ENCODE assay signal across 28 mouse cellular contexts in the genomic region with DNA sequence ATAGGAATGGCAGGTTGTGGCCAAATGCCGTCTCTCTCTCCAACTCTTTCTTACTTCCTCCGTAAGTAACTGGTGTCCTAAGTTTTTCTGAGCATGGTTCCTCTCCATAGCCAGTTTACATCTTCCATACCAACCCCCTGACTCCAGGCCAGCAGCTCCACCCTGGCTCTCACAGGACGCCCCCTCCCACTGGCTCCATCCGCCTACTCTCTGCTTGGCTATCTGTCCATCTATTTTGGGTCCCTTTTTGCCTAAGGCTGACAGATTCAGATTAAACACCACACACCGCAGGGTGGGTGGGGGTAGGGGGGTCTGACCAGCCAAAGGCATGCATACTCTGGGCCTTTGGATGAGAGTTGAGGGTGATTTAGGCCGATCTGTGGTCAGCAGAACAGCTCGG. TPM values are rescaled to one million over a fixed set of nuclear protein-coding genes. Genes with fewer than 3 reads are reported as not detected.
DNase-seq lines count a peak whose midpoint lies in the region; ATAC-seq and TF ChIP-seq lines count a peak whose summit lies in the region.
"Had no signal": no experiment of that assay in that cellular context is flagged by ENCODE, and none has a peak within 500 bp of the region (broad histone marks: within the 10 kb centered on the region; RNA-seq: fewer than 3 reads in every experiment).

No protein-coding gene starts in this region.

- H3K4me2 ChIP-seq in forebrain, embryonic 16.5 days (ENCODE audit: low read length), result no peak overlapping the region
- peak overlapping the region; percentile 9; the same call in 1 of the 2 replicates for H3K4me2 ChIP-seq in heart, embryonic 13.5 days
- H3K4me2 ChIP-seq in intestine, embryonic 16.5 days (ENCODE audit: low read depth, low read length), result no peak overlapping the region
- H3K4me2 ChIP-seq: hindbrain, embryonic 15.5 days; liver, embryonic 12.5 days; midbrain, embryonic 15.5 days; neural tube, embryonic 15.5 days had no signal

- H3K4me3 ChIP-seq in forebrain, embryonic 10.5 days, result no peak overlapping the region
- H3K4me3 ChIP-seq in forebrain, embryonic 16.5 days (replicated peaks; ENCODE audit: low read length), result no peak overlapping the region
- H3K4me3 ChIP-seq in heart, embryonic 13.5 days, result no peak overlapping the region
- H3K4me3 ChIP-seq in heart, adult 2 months, result no peak overlapping the region
- no peak overlapping the region for H3K4me3 ChIP-seq in left cerebral cortex, adult 2 months
- H3K4me3 ChIP-seq in intestine, embryonic 16.5 days (ENCODE audit: low read length), result no peak overlapping the region
- H3K4me3 ChIP-seq: hindbrain, embryonic 10.5 days; hindbrain, embryonic 15.5 days; layer of hippocampus, adult 2 months; liver, embryonic 12.5 days; midbrain, embryonic 15.5 days; neural tube, embryonic 15.5 days had no signal

- ATAC-seq in forebrain, embryonic 16.5 days, result no peak
- no peak for ATAC-seq in heart, embryonic 13.5 days (ENCODE audit: extremely low read depth, insufficient number of reproducible peaks, low FRiP score, low TSS enrichment)
- no peak for ATAC-seq in intestine, embryonic 16.5 days
- ATAC-seq: activated CD4-positive, CD25-positive, alpha-beta regulatory T cell, adult 4 months; forebrain, postnatal 0 days; inflammation-experienced regulatory T-cells, adult 6 months; liver, embryonic 12.5 days; liver, postnatal 0 days; lung, postnatal 0 days; midbrain, embryonic 15.5 days had no signal

- no peaks in the 10 kb centered on the region for H3K79me2 ChIP-seq in heart, adult 2 months (replicated peaks; ENCODE audit: control insufficient read depth, insufficient read depth, low read length)

- 47% methylated on average over 7 of the region's 7 CpGs for WGBS in forebrain, embryonic 10.5 days
- WGBS in forebrain, embryonic 16.5 days, result 55% methylated on average over 7 of the region's 7 CpGs
- 39% methylated on average over 7 of the region's 7 CpGs for WGBS in heart, embryonic 13.5 days
- 73% methylated on average over 7 of the region's 7 CpGs for WGBS in heart, adult 2 months
- WGBS in intestine, embryonic 16.5 days, result 61% methylated on average over 7 of the region's 7 CpGs

- TF ChIP-seq CTCF in heart, adult 2 months (IDR thresholded peaks at IDR 0.05), result no peak
- TF ChIP-seq CTCF in left cerebral cortex, adult 2 months (IDR thresholded peaks at IDR 0.05), result no peak

- H3K9ac ChIP-seq in forebrain, embryonic 16.5 days (replicated peaks; ENCODE audit: low read depth, low read length), result no peak overlapping the region
- H3K9ac ChIP-seq in heart, embryonic 13.5 days, result no peak overlapping the region
- H3K9ac ChIP-seq in heart, adult 2 months (ENCODE audit: low read depth, low read length), result no peak overlapping the region
- H3K9ac ChIP-seq in intestine, embryonic 16.5 days (ENCODE audit: low read depth, low read length), result no peak overlapping the region
- H3K9ac ChIP-seq: forebrain, postnatal 0 days; hindbrain, embryonic 15.5 days; liver, embryonic 12.5 days; liver, postnatal 0 days; midbrain, embryonic 15.5 days; neural tube, embryonic 15.5 days had no signal

- peaks cover 19% of the 10 kb centered on the region for H3K4me1 ChIP-seq in forebrain, embryonic 10.5 days
- no peaks in the 10 kb centered on the region for H3K4me1 ChIP-seq in forebrain, embryonic 16.5 days (replicated peaks; ENCODE audit: control insufficient read depth, insufficient read depth, low read length)
- H3K4me1 ChIP-seq in heart, embryonic 13.5 days, result peaks cover 20% of the 10 kb centered on the region; the same call in 1 of the 2 replicates
- H3K4me1 ChIP-seq in heart, adult 2 months (ENCODE audit: control insufficient read depth, insufficient read depth, low read length), result peaks cover 2% of the 10 kb centered on the region; the same call in 1 of the 2 replicates
- peaks cover 8% of the 10 kb centered on the region; the same call in 1 of the 2 replicates for H3K4me1 ChIP-seq in intestine, embryonic 16.5 days (ENCODE audit: control insufficient read depth, insufficient read depth, low read length)
- H3K4me1 ChIP-seq: hindbrain, embryonic 15.5 days; liver, embryonic 12.5 days; midbrain, embryonic 15.5 days; neural tube, embryonic 15.5 days had no signal

- H3K9me3 ChIP-seq in forebrain, embryonic 10.5 days, result no peaks in the 10 kb centered on the region
- H3K9me3 ChIP-seq in forebrain, embryonic 16.5 days (ENCODE audit: control insufficient read depth, low read length), result no peaks in the 10 kb centered on the region
- H3K9me3 ChIP-seq in heart, embryonic 13.5 days, result no peaks in the 10 kb centered on the region; the same call in 1 of the 2 replicates
- no peaks in the 10 kb centered on the region for H3K9me3 ChIP-seq in intestine, embryonic 16.5 days (ENCODE audit: control insufficient read depth, low read length)
- H3K9me3 ChIP-seq: hindbrain, embryonic 15.5 days; midbrain, embryonic 15.5 days; neural tube, embryonic 15.5 days had no signal

- H3K36me3 ChIP-seq in forebrain, embryonic 10.5 days (replicated peaks), result no peaks in the 10 kb centered on the region
- H3K36me3 ChIP-seq in forebrain, embryonic 16.5 days (ENCODE audit: control insufficient read depth, insufficient read depth), result no peaks in the 10 kb centered on the region
- H3K36me3 ChIP-seq in heart, embryonic 13.5 days, result no peaks in the 10 kb centered on the region
- no peaks in the 10 kb centered on the region for H3K36me3 ChIP-seq in heart, adult 2 months (ENCODE audit: control insufficient read depth, insufficient read depth, low read length)
- H3K36me3 ChIP-seq in intestine, embryonic 16.5 days (ENCODE audit: control insufficient read depth, insufficient read depth, low read length), result no peaks in the 10 kb centered on the region
- H3K36me3 ChIP-seq: hindbrain, embryonic 10.5 days; hindbrain, embryonic 15.5 days; liver, embryonic 12.5 days; midbrain, embryonic 15.5 days; neural tube, embryonic 15.5 days had no signal

- no peaks in the 10 kb centered on the region for H3K27me3 ChIP-seq in forebrain, embryonic 10.5 days (ENCODE audit: poor library complexity, severe bottlenecking)
- H3K27me3 ChIP-seq in forebrain, embryonic 16.5 days (replicated peaks; ENCODE audit: control insufficient read depth, insufficient read depth, low read length), result no peaks in the 10 kb centered on the region
- H3K27me3 ChIP-seq in heart, embryonic 13.5 days (replicated peaks), result no peaks in the 10 kb centered on the region
- no peaks in the 10 kb centered on the region for H3K27me3 ChIP-seq in heart, adult 2 months (ENCODE audit: control insufficient read depth, insufficient read depth, low read length)
- no peaks in the 10 kb centered on the region for H3K27me3 ChIP-seq in intestine, embryonic 16.5 days (replicated peaks; ENCODE audit: control insufficient read depth, insufficient read depth, low read length)
- H3K27me3 ChIP-seq: hindbrain, embryonic 15.5 days; liver, embryonic 12.5 days; midbrain, embryonic 15.5 days; neural tube, embryonic 15.5 days had no signal

- intact Hi-C loops in heart, adult 2 months (cut with DNase I), result no loop called here
- intact Hi-C loops in left cerebral cortex, postnatal 4 days (cut with DNase I), result no loop called here
- intact Hi-C loops in left cerebral cortex, adult 2 months (cut with DNase I), result no loop called here

- no peak for TF ChIP-seq POLR2A in heart, adult 2 months (IDR thresholded peaks at IDR 0.05; ENCODE audit: insufficient read depth, low read depth, low read length)

- DNase-seq in forebrain, embryonic 10.5 days (ENCODE audit: extremely low spot score, low spot score), result no peak
- DNase-seq in heart, adult 2 months, result no peak
- DNase-seq in left cerebral cortex, postnatal 4 days, result peak; percentile 28
- no peak for DNase-seq in left cerebral cortex, adult 2 months (ENCODE audit: extremely low spot score in 1 of 2, low spot score in 2 of 2)
- DNase-seq: adrenal gland, adult 2 months; adrenal gland, postnatal 36 days; B cell, adult 2 months; cerebellum, adult 8-10 months; forebrain, postnatal 0 days; kidney, adult 18-20 months; kidney, postnatal 10 days; liver, postnatal 0 days; right cerebral cortex, postnatal 14 days; thymus, postnatal 4 days had no signal

- H3K27ac ChIP-seq in forebrain, embryonic 10.5 days, result 0 out of 2 replicates have a peak overlapping the region, but pooled peaks have one; percentile 40
- no peak overlapping the region for H3K27ac ChIP-seq in forebrain, embryonic 16.5 days (ENCODE audit: low read length)
- no peak overlapping the region for H3K27ac ChIP-seq in heart, embryonic 13.5 days (replicated peaks)
- H3K27ac ChIP-seq in heart, adult 2 months, result no peak overlapping the region
- H3K27ac ChIP-seq in left cerebral cortex, adult 2 months, result no peak overlapping the region
- no peak overlapping the region; the same call in 1 of the 2 replicates for H3K27ac ChIP-seq in intestine, embryonic 16.5 days (ENCODE audit: low read length)
- H3K27ac ChIP-seq: hindbrain, embryonic 15.5 days; layer of hippocampus, adult 2 months; liver, embryonic 12.5 days; macrophage; midbrain, embryonic 15.5 days; neural tube, embryonic 15.5 days had no signal

- TF ChIP-seq EP300 in heart, adult 2 months (IDR thresholded peaks at IDR 0.05; ENCODE audit: insufficient read depth, low read depth, low read length), result no peak

RNA-seq across cellular contexts. Expression of gene Flt1, which starts 57.0 kb away (rescaled TPM):
- 8.7 and 10.3 TPM in 2 replicates for polyA plus RNA-seq in forebrain, embryonic 10.5 days (2016; fragmentation: Nextera tagmentation; extraction: Ambion mirVana)
- polyA plus RNA-seq in forebrain, embryonic 16.5 days (2015; fragmentation: Nextera tagmentation; extraction: Ambion mirVana), result 13.0 and 13.2 TPM in 2 replicates
- 19.4 and 20.1 TPM in 2 replicates for polyA plus RNA-seq in heart, embryonic 13.5 days (2015; fragmentation: Nextera tagmentation; extraction: Ambion mirVana)
- 10 to 100 TPM; 82.1 to 88.3 TPM for total RNA-seq in heart, adult 2 months (2021)
- 20.5 and 30.6 TPM in 2 replicates for polyA plus RNA-seq in heart, adult 2 months (2012; rRNA removed)
- total RNA-seq in left cerebral cortex, postnatal 4 days (2021), result 10 to 100 TPM; 15.1 to 17.6 TPM
- total RNA-seq in left cerebral cortex, adult 2 months (2021), result 10 to 100 TPM; 35.2 to 37.9 TPM
- polyA plus RNA-seq in intestine, embryonic 16.5 days (2015; fragmentation: Nextera tagmentation; extraction: Ambion mirVana), result 9.7 and 10.0 TPM in 2 replicates
- total RNA-seq: megakaryocyte-erythroid progenitor cell, adult 5-6 weeks had no signal
- polyA plus RNA-seq: activated CD4-positive, CD25-positive, alpha-beta regulatory T cell, adult 4 months; inflammation-experienced regulatory T-cells, adult 6 months had no signal
